Mouse (Mus musculus) macrophage (primary cell): ENCODE results near the gene Clec4g. TPM values are rescaled to one million over a fixed set of nuclear protein-coding genes. Genes with fewer than 3 reads are reported as not detected.

Experiments used
- H3K27ac ChIP-seq: fragments of 350-480 bp; formaldehyde crosslinking; 2 replicates; pipeline ENCODE4 v1.9.0; 2021
- H3K36me3 ChIP-seq: fragments of 350-480 bp; formaldehyde crosslinking; 2 replicates; pipeline ENCODE4 v1.9.0; 2021; ENCODE audit errors: inconsistent target
- H3K4me3 ChIP-seq: fragments of 350-480 bp; formaldehyde crosslinking; 2 replicates; pipeline ENCODE4 v1.9.0; 2021; ENCODE audit errors: inconsistent target
- H3K79me2 ChIP-seq: fragments of 350-480 bp; formaldehyde crosslinking; 2 replicates; pipeline ENCODE4 v1.9.0; 2021; ENCODE audit errors: inconsistent target
- WGBS: methylation state at CpG from one replicate; pipeline ENCODE4 v1.1.7; 2026; ENCODE audit warnings: inconsistent platforms; ENCODE audit not compliant: missing documents; 5-methylcytosine and 5-hydroxymethylcytosine counted together
- polyA plus RNA-seq: library from polyadenylated mRNA; stranded (reverse); fragments of 250-400 nt; gene quantifications from 3 replicates; pipeline ENCODE4 v1.2.4, GENCODE M21; 2018; ENCODE audit warnings: inconsistent platforms

Clec4g gene
- polyA plus RNA-seq, 1 experiment from 2014 or later: not detected

DNA sequence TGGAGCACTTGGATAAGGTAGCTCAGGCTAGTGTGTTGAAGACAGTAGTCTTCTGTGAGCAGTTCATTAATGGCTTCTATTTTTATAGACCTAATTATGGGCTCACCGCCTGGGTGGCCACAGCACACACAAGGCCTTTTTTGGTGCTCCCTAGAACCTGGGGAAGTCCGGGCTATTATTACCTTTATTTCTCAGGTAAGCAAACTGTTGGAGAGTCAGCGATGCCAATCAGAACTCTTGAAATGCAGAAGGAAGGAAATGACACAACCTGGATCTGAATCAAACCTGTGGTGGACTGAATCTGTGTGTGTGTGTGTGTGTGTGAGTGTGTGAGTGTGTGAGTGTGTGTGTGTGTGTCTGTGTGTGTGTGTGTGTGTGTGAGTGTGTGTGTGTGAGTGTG is 26.3 kb downstream of the Clec4g start, which contains the start of gene Fcer2a:
Gene Fcer2a (minus strand): TSS at position 55 of the 400 bp plus-strand sequence.
- WGBS: 38% methylated on average over 3 of the region's 3 CpGs
- Histone ChIP-seq H3K79me2 (no peaks in the 10 kb centered on the region), H3K27ac (no peak within 1 kb of the TSS), H3K36me3 (no peaks in the 10 kb centered on the region), H3K4me3 (no peak within 1 kb of the TSS)

DNA sequence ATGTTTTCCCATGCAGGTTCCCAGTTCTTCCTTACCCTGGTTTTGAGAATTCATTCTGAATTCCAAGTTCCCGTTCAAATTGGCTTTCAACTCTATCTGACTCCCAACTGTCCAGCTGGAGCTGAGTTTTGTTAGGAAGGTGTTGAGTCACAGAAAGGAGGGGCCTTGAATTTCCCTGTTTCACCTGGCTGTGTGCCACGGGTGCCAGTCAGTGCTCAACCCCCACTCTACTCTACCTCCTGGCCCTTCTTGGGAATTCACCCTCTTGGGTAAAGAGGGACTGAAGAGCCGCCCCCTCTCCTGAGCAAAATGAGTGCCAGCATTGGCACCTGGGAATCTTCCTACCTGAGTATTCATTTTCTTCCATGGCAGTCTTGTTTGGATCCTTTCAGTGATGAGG is 29.7 kb downstream of the Clec4g start:
- H3K27ac ChIP-seq: no peak overlapping the region
- 54% methylated on average over 3 of the region's 3 CpGs for WGBS
- H3K79me2 ChIP-seq: no peaks in the 10 kb centered on the region
- H3K36me3 ChIP-seq: no peaks in the 10 kb centered on the region
- no peak overlapping the region for H3K4me3 ChIP-seq

DNA sequence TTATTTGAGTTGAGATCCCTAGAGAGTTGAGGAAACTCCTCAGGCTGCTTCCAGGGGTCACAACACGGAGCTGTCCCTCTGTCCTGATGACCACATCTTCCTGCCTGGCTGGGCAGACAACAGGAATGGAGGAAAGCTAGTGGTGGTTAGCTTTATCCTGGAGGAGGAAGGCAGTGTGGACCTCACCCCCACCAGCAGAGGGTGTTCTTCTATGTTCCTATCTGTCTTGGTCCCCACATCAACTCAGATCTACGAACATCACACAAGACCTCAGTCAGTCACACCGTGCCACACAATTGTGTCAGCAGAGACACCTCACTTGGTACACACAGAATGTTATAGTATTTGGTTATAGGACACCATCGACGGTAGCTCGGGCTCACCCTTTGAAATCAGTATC is 32.9 kb downstream of the Clec4g start:
- WGBS: 63% methylated on average over 6 of the region's 6 CpGs
- no peaks in the 10 kb centered on the region for H3K36me3 ChIP-seq
- no peak overlapping the region for H3K27ac ChIP-seq
- no peaks in the 10 kb centered on the region for H3K79me2 ChIP-seq
- no peak overlapping the region for H3K4me3 ChIP-seq

DNA sequence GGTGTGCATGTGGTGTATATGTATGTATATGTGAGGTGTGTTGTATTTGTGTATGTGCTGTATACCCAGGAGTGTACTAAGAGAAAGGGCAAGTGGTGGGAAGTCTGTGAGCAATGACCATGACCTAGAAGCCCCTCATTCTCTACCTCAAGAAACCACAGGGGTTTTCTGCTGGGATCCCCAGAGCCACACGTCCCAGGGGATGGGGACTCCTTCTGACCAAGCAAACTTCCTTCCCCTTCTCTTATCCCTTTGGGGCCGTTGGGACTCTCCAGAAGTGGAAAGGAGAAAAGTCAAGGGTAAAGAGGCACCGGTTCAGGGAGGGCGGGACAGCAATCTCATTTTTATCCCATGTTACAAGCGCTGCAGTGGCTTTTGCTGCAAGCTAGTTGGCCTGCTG is 35.0 kb downstream of the Clec4g start:
- no peaks in the 10 kb centered on the region for H3K79me2 ChIP-seq
- 69% methylated on average over 5 of the region's 5 CpGs for WGBS
- no peak overlapping the region for H3K27ac ChIP-seq
- H3K36me3 ChIP-seq: peaks cover 2% of the 10 kb centered on the region; the same call in 1 of the 2 replicates
- H3K4me3 ChIP-seq: no peak overlapping the region

DNA sequence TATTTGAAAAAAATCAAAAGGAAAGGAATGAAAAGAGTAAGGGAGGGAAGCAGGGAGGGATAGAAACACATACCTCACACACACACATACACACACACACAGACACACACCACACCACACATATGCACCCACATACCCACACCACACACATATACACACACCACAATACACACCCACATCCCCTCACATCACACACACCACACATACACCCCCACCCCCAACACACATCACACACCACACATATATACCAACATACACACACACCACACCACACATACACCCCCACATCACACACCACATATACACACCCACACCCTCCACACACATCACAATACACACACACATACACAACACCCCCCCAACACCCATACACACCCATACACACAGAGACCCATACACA is 35.9 kb downstream of the Clec4g start:
- no peak overlapping the region for H3K4me3 ChIP-seq
- H3K27ac ChIP-seq: no peak overlapping the region
- peaks cover 11% of the 10 kb centered on the region; the same call in 1 of the 2 replicates for H3K36me3 ChIP-seq
- no peaks in the 10 kb centered on the region for H3K79me2 ChIP-seq

DNA sequence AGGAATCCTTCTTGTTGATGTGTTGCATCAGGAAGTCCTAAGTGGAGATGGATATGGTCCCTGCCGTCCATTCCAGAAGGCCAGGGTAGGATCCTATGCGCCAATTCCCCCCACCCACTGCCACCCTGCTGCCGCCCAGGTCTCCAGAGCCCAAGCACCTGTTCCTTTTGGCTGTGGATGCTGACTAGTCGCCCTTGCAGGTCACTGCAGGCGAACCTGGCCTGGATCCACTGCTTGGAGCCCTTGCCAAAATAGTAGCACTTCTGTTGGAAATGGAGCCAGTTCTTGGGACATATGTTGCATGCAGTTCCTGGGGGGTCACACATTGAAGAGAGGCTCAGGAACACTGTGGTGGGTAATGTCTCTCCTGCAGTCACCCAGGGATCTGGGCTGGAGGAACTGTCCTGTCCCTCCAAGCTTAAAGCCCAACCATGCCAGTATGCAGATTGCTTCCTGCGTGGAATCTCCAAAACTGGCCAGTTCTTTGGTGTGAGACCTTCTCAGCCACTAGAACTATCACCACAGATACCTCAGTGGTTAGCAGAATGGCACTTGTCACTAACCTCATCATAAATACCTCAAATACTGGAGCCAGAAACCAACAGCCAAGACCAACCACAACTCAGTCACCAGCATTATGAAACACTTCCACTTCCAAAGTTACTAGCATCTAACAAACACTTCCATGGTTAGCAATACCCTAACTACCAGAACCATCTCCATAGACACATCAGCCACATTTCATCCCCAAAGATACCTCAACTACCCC is 36.9 kb downstream of the Clec4g start:
- H3K36me3 ChIP-seq: peaks cover 14% of the 10 kb centered on the region; the same call in 1 of the 2 replicates
- no peak overlapping the region for H3K27ac ChIP-seq
- peaks cover 2% of the 10 kb centered on the region; the same call in 1 of the 2 replicates for H3K79me2 ChIP-seq
- WGBS: 86% methylated on average over 6 of the region's 6 CpGs
- no peak overlapping the region for H3K4me3 ChIP-seq

DNA sequence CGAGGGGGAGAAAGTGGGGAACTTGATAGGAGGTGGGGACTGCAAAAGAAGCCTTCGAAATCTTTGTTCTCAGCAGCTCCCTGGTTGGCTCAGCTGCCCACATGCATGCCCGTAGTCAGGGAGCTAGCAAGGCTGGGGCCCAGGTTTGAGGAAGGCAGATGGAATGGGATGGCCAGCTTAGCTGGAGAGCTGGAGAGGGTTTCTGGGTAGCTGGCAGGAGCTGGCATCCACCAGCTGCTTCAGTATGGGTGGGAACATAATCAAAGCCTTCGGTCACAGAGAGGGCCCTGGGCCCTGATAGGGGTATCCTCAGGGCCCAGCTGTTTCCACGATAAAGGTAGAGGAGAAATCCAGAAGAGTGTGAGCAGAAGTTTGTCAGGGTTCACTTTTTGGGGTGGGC is 38.0 kb downstream of the Clec4g start:
- 97% methylated on average over 5 of the region's 5 CpGs for WGBS
- Histone ChIP-seq H3K36me3 (peaks cover 14% of the 10 kb centered on the region; the same call in 1 of the 2 replicates), H3K27ac (no peak overlapping the region), H3K79me2 (peaks cover 14% of the 10 kb centered on the region), H3K4me3 (no peak overlapping the region)

DNA sequence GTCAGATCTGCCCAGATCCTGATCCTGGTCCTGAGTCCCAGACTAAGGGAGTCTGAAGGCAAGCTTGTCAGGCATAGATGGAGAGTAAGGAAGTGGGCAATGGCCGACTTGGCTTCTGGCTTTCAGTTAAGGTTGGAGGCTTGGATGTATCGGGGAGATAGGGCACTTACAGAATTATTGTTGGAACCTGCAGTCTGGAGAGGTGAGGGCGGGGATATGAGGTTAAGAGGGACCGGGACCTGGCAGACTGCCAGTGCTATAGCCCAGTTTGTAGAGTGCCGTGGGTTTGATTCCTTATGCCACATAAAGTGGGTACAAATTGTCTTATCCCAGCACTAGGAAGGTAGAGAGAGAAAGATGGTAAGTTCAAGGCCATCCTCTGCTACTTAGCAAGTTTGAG is 40.8 kb downstream of the Clec4g start:
- 94% methylated on average over 5 of the region's 5 CpGs for WGBS
- peaks cover 24% of the 10 kb centered on the region for H3K79me2 ChIP-seq

DNA sequence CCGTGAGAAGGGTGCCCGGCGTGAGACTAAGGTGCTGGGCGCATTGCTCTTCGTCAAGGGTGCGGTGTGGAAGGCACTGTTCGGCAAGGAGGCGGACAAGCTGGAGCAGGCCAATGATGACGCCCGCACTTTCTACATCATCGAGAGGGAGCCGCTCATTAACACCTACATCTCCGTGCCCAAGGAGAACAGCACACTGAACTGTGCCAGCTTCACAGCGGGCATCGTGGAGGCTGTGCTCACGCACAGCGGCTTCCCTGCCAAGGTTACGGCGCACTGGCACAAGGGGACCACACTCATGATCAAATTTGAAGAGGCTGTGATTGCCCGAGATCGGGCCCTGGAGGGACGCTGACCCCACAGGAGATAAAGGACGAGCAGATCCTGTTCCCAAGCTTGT is 41.2 kb downstream of the Clec4g start:
- Histone ChIP-seq H3K79me2 (peaks cover 24% of the 10 kb centered on the region), H3K27ac (no peak overlapping the region), H3K4me3 (no peak overlapping the region), H3K36me3 (peaks cover 14% of the 10 kb centered on the region; the same call in 1 of the 2 replicates)
- 91% methylated on average over 18 of the region's 23 CpGs for WGBS

More for the DNA sequence above, 40.8 kb downstream of the Clec4g start:
- no peak overlapping the region for H3K27ac ChIP-seq
- H3K36me3 ChIP-seq: peaks cover 14% of the 10 kb centered on the region; the same call in 1 of the 2 replicates
- H3K4me3 ChIP-seq: no peak overlapping the region

DNA sequence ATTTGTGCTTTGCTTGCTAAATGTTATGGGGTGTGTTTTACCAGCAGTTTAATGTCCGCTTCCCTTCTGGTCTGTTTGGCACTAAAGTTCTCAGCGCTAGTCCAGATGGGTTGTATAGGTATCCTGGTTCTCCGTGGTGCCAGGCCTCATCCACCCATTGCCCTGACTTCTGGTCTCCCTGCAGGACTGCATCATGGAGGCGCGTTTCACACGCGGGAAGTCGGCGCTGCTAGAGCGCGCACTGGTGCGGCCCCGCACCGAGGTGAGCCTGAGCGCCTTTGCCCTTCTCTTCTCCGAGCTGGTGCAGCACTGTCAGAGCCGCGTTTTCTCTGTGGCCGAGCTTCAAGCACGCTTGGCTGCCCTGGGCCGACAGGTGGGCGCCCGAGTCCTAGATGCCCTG is 41.6 kb downstream of the Clec4g start:
- peaks cover 14% of the 10 kb centered on the region; the same call in 1 of the 2 replicates for H3K36me3 ChIP-seq
- H3K79me2 ChIP-seq: peaks cover 24% of the 10 kb centered on the region
- 97% methylated on average over 23 of the region's 23 CpGs for WGBS

DNA sequence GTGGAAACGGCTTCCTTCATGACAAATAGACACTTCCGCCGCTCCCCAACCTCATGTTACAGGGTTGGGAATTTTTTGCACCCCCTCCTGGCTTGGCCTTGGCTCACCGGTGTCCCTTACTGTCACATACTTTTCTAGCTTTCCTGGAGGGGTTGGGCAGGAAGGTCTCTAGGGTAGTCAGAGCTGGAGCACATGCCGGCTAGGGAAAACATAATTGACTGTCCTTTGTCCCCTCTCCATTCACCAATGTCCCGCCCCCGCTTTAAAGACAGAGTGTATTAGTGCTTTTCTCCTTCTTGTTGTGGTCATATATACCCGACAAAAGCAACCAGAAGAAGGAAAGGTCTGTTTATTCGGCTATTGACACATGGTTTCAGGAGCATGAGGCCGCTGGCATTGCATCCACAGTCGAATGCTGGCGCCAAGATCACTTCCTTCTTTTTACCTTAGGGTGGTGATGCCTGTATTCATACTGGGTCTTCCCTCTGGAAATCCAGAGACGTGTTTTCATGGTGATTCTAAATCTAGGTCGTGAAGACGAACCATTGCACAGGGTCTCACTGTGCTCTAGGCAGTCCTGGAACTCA is 43.4 kb downstream of the Clec4g start:
- peaks cover 24% of the 10 kb centered on the region for H3K79me2 ChIP-seq
- peak overlapping the region; percentile 99 for H3K4me3 ChIP-seq
- peak overlapping the region; percentile 79 for H3K27ac ChIP-seq
- peaks cover 14% of the 10 kb centered on the region; the same call in 1 of the 2 replicates for H3K36me3 ChIP-seq
- 2% methylated on average over 15 of the region's 15 CpGs for WGBS

More for the DNA sequence above, 41.6 kb downstream of the Clec4g start:
- no peak overlapping the region for H3K27ac ChIP-seq
- no peak overlapping the region for H3K4me3 ChIP-seq

DNA sequence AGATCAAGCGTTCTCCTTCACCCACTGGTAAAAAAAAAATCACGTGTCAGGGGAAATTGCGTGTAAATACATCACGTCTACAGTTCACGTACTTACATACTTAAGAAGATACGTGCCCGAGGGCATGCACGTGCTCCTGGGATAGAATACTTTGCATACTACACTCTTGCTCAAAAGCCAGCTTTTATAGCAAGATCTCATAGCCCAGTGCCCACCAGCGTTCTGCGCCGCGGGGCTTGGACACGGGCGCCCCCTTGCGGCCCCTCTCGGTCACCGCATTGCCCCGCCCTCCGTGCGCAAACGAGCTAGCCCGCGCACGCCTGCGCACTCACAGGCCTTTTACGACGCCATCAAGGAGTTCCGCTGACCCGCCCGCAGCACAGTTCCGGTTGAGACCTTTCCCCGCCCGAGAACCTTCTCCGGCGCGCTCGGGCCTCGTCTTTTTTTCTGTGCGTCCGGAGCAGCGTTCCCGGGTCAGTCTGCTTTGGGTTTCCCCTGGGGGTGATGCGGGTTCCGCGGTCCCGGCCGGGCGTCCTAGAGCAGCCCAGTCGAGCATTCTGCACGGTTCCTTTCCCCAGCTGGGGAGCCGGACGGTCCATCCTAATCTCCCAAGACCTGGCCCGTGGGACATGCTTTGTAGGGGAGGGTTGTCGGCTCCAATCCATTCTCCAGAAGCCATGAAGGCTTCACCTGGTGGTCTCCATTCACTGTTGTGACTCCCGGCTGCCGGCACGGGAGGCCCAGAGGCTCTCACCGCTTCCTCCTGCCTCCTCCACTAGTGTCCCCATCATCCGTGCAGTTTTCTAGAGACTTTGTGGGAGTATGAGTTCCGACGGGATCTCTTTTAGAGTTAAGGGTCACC is 44.1 kb downstream of the Clec4g start, which contains the start of gene Trappc5:
Gene Trappc5 (plus strand): TSS at position 169 of the 862 bp plus-strand sequence.
- peaks cover 24% of the 10 kb centered on the region for H3K79me2 ChIP-seq
- peak within 1 kb of the TSS; percentile 79 for H3K27ac ChIP-seq
- H3K4me3 ChIP-seq: peak within 1 kb of the TSS; percentile 99
- WGBS: under 1% methylated on average over 61 of the region's 61 CpGs
- H3K36me3 ChIP-seq: peaks cover 14% of the 10 kb centered on the region; the same call in 1 of the 2 replicates

DNA sequence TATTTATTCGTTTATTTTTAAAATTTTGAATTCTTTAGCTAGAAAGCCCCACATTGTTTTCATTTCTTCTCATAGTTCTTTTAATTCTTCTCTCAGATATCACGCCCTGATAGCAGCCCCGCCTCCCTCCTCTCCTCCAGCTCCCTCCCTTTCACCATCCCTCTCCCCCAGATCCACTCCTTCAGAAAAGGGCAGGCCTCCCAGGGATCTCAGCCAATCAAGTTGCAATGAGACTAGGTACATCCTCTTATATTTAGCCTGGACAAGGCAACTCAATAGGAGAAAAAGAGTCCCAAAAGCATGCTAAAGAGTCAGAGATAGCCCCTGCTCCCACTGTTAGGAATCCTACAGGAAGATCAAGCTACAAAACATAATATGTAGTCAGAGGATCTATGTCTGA is 45.8 kb downstream of the Clec4g start:
- Histone ChIP-seq H3K79me2 (peaks cover 25% of the 10 kb centered on the region), H3K27ac (no peak overlapping the region), H3K36me3 (peaks cover 5% of the 10 kb centered on the region; the same call in 1 of the 2 replicates), H3K4me3 (no peak overlapping the region)
- 92% methylated on average over 3 of the region's 3 CpGs for WGBS

DNA sequence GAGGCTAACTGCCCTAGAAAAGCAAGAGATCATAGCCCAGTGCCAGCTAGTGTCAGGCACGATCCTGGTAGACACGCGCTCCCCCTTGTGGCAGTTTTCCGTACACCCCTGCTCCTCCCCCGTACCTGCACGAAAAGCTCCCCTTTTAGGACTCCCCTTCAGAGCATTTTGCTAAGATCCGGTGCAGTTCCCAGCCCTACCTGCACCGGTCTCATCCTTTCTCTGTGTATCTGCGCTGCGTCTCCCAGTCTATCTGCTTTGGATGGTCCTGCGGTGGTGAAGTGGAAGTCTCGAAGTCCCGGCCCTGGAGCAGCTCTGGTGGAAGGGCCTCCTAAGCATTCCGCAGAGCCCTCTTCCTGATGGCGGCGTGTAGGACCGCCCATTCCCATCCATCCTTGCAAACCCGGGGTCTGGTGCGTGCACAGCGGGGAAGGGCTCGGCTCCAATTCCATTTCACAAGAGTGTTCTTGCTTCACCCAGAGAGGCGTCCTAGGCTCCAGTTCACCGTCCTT is 48.4 kb downstream of the Clec4g start, which contains the start of gene Fcor:
Gene Fcor (minus strand): TSS at position 383 of the 512 bp plus-strand sequence.
- peak within 1 kb of the TSS; percentile 53 for H3K4me3 ChIP-seq
- 1% methylated on average over 23 of the region's 23 CpGs for WGBS
- peaks cover 11% of the 10 kb centered on the region for H3K79me2 ChIP-seq
- peak within 1 kb of the TSS; percentile 24; the same call in 1 of the 2 replicates for H3K27ac ChIP-seq
- H3K36me3 ChIP-seq: no peaks in the 10 kb centered on the region
